Mouse (Mus musculus) intestine, embryonic 16.5 days (tissue): ENCODE measurements at regions not wholly inside any gene's neighbourhood (a gene's known extent, or its start where the extent isn't known, plus 50 kb on each side); places are given as distances from the start of the nearest gene placed in this dataset.

Source experiments
- ATAC-seq: fragments of 200-750 bp; cut with Nextera tagmentation; 2 replicates; pipeline ENCODE4 v1.8.0; 2017; ENCODE audit warnings: moderate TSS enrichment, moderate library complexity
- H3K27ac ChIP-seq: fragments of 300-500 bp; sonication (generic); 2 replicates; pipeline ENCODE4 v1.5.1; 2014; ENCODE audit warnings: mild to moderate bottlenecking, low read length
- H3K27me3 ChIP-seq: fragments of 300-500 bp; sonication (generic); replicated peaks from 2 replicates; pipeline ENCODE4 v1.6.1; 2014; ENCODE audit warnings: low read length, control low read depth, mixed read lengths; ENCODE audit not compliant: control insufficient read depth, insufficient read depth
- H3K36me3 ChIP-seq: fragments of 300-500 bp; sonication (generic); 2 replicates; pipeline ENCODE4 v1.6.1; 2014; ENCODE audit warnings: low read length, control low read depth; ENCODE audit not compliant: control insufficient read depth, insufficient read depth
- H3K4me1 ChIP-seq: fragments of 300-500 bp; sonication (generic); 2 replicates; pipeline ENCODE4 v1.6.1; 2014; ENCODE audit warnings: low read length, control low read depth, mixed read lengths; ENCODE audit not compliant: control insufficient read depth, insufficient read depth
- H3K4me2 ChIP-seq: fragments of 300-500 bp; sonication (generic); 2 replicates; pipeline ENCODE4 v1.6.1; 2014; ENCODE audit warnings: low read depth, low read length, control low read depth
- H3K4me3 ChIP-seq: fragments of 300-500 bp; sonication (generic); 2 replicates; pipeline ENCODE4 v1.5.1; 2014; ENCODE audit warnings: mild to moderate bottlenecking, low read length
- H3K9ac ChIP-seq: fragments of 300-500 bp; sonication (generic); 2 replicates; pipeline ENCODE4 v1.6.1; 2014; ENCODE audit warnings: low read depth, low read length
- H3K9me3 ChIP-seq: fragments of 300-500 bp; sonication (generic); 2 replicates; pipeline ENCODE4 v1.6.1; 2016; ENCODE audit warnings: low read length, control low read depth; ENCODE audit not compliant: control insufficient read depth
- WGBS: fragments of 180-500 bp; shearing (Covaris S2); extraction: QIAGEN DNeasy Blood & Tissue Kit; methylation state at CpG from one replicate; pipeline ENCODE4 v1.1.7; 2014; 5-methylcytosine and 5-hydroxymethylcytosine counted together

- H3K36me3 ChIP-seq = no peaks in the 10 kb centered on the region
- no peak overlapping the region for H3K4me3 ChIP-seq
- no peak overlapping the region for H3K4me2 ChIP-seq
- peaks cover 8% of the 10 kb centered on the region; the same call in 1 of the 2 replicates for H3K4me1 ChIP-seq
- whole genome bisulfite sequencing = 75% methylated on average over 9 of the region's 9 CpGs
- no peaks in the 10 kb centered on the region for H3K27me3 ChIP-seq
- H3K9ac ChIP-seq = no peak overlapping the region
- no peaks in the 10 kb centered on the region for H3K9me3 ChIP-seq
- no peak for ATAC-seq
- H3K27ac ChIP-seq = no peak overlapping the region
Observed at GRCm38 (mm10) chr12:25220096-25220779, 123.3 kb upstream of the Id2 start.

DNA sequence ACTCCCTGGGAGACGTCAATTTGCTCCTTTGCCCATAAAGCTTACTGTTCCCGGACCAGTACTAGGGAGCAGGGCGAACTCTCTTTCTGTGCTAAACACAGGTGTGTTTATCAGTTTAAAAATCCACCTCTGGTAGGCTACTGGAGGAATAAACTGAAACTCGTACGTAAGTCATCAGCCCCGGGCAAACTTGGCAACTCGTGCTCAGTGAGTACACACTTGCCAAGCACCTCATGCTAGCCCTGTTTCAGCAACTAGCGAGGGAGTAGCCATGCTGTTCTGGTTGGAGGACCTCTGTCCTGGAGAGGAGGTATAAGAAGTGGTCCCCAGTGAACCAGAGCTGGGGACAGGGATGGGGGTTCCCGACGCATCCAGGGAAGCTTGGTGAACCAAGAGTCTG, 122.6 kb upstream of the Id2 start:
- H3K4me1 ChIP-seq = peaks cover 8% of the 10 kb centered on the region; the same call in 1 of the 2 replicates
- H3K4me2 ChIP-seq = no peak overlapping the region
- 74% methylated on average over 10 of the region's 10 CpGs for WGBS
- no peak overlapping the region for H3K4me3 ChIP-seq
- H3K27me3 ChIP-seq = no peaks in the 10 kb centered on the region
- no peak overlapping the region for H3K9ac ChIP-seq
- ATAC-seq = no peak
- no peaks in the 10 kb centered on the region for H3K36me3 ChIP-seq
- no peaks in the 10 kb centered on the region for H3K9me3 ChIP-seq
- H3K27ac ChIP-seq = no peak overlapping the region

- Histone ChIP-seq H3K4me2 (peak overlapping the region; percentile 16; the same call in 1 of the 2 replicates), H3K27ac (peak overlapping the region; percentile 81)
Observed at GRCm38 (mm10) chr12:25216792-25217516, 120.0 kb upstream of the Id2 start.

GRCm38 (mm10) chr12:25215266-25215665, 118.3 kb upstream of the Id2 start:
- Histone ChIP-seq H3K4me3 (no peak overlapping the region), H3K9me3 (no peaks in the 10 kb centered on the region), H3K27ac (no peak overlapping the region), H3K4me2 (no peak overlapping the region), H3K9ac (peak overlapping the region; percentile 17; the same call in 1 of the 2 replicates), H3K4me1 (peaks cover 5% of the 10 kb centered on the region; the same call in 1 of the 2 replicates), H3K36me3 (no peaks in the 10 kb centered on the region), H3K27me3 (no peaks in the 10 kb centered on the region)
- ATAC-seq = no peak
- 72% methylated on average over 5 of the region's 5 CpGs for WGBS

More at GRCm38 (mm10) chr12:25216792-25217516, 120.0 kb upstream of the Id2 start:
- peak overlapping the region; percentile 48; the same call in 1 of the 2 replicates for H3K9ac ChIP-seq
- peaks cover 8% of the 10 kb centered on the region; the same call in 1 of the 2 replicates for H3K4me1 ChIP-seq
- WGBS = 41% methylated on average over 5 of the region's 5 CpGs
- H3K36me3 ChIP-seq = no peaks in the 10 kb centered on the region
- no peaks in the 10 kb centered on the region for H3K9me3 ChIP-seq
- ATAC-seq = peak; percentile 96
- H3K27me3 ChIP-seq = no peaks in the 10 kb centered on the region
- H3K4me3 ChIP-seq = no peak overlapping the region

DNA sequence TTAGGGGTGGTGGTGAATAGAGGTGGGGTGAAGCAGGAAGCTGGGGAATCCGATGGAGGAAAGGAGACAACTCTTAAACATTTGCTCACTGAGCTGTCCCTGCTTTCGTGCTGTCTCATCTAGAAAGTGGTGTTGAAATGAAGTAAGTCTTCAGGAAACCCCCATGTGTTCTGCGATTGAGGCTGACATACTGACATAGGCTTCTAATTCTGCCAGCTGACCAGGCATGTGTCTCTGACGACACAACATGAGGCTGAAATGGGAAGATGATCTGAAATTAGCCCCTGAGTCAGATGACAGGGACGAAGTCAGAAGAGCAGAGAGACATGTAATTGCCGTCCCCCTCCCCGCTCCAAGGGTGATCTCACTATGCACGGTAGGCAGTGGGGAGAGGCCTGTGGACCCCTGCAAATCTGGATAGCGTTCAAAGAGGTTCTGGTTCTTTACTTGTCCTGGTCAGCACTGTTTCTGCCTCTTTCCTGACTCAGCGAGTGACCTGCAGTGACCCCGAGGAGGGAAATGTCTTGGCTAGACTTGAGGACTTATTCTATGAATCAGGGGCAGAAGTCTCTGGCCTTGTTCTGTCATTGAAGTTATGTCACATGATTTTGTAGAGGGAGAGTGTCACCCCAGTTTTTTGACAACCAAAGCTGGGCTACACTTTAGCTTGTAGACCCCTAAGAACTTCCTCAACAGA, 117.0 kb upstream of the Id2 start:
- no peak for ATAC-seq
- Histone ChIP-seq H3K4me2 (no peak overlapping the region), H3K36me3 (no peaks in the 10 kb centered on the region), H3K4me3 (no peak overlapping the region), H3K27me3 (no peaks in the 10 kb centered on the region), H3K9me3 (no peaks in the 10 kb centered on the region), H3K4me1 (peaks cover 8% of the 10 kb centered on the region; the same call in 1 of the 2 replicates), H3K9ac (no peak overlapping the region), H3K27ac (no peak overlapping the region)
- WGBS = 82% methylated on average over 11 of the region's 11 CpGs

DNA sequence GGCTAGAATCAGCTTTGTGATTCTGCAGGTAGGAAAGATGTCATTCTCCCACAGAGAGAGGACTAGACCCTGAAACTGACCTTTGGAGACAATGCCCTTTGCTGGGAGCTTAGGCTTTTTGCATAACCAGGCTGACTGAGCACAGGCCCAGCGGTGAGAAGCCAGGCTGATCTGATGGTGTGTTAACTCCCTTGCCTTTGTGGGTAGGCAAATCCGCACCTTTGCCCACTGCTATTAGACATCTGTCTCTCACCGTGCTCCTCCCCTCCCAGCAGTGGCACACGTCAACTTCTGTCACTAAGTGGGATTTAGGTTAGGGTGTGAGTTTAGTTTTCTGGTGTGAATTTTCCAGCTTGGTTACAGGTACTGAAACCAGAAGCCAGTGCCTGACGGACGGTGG, 114.4 kb upstream of the Id2 start:
- no peak for ATAC-seq
- Histone ChIP-seq H3K9ac (no peak overlapping the region), H3K27me3 (no peaks in the 10 kb centered on the region), H3K4me2 (no peak overlapping the region), H3K4me3 (no peak overlapping the region), H3K4me1 (peaks cover 6% of the 10 kb centered on the region; the same call in 1 of the 2 replicates), H3K27ac (no peak overlapping the region), H3K36me3 (no peaks in the 10 kb centered on the region), H3K9me3 (no peaks in the 10 kb centered on the region)
- 83% methylated on average over 6 of the region's 6 CpGs for WGBS

DNA sequence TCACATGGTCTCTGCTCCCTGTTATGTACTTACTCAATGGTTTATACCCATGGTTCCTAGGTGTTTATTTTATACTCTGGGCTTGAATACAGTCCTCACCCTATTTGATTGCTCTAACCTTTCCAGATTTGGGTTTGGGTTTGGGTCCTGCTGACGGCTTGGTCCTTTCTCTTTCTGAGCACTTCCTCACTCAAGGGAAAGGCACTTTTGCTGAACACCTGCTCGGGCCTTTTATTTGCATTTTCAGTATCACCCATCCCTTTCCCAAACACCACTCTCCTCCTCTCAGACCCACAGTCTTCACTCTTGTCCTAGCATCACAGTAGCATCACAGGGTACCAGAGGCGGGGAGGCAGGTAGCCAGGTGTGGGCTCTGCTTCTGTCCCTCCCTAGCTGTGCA, 113.7 kb upstream of the Id2 start:
- no peak for ATAC-seq
- no peaks in the 10 kb centered on the region for H3K27me3 ChIP-seq
- no peak overlapping the region for H3K27ac ChIP-seq
- WGBS = 94% methylated on average over 3 of the region's 3 CpGs
- H3K4me2 ChIP-seq = no peak overlapping the region
- H3K9me3 ChIP-seq = no peaks in the 10 kb centered on the region
- 0 out of 2 replicates have a peak, but pooled peaks cover 6% of the 10 kb centered on the region for H3K4me1 ChIP-seq
- no peaks in the 10 kb centered on the region for H3K36me3 ChIP-seq
- no peak overlapping the region for H3K4me3 ChIP-seq
- H3K9ac ChIP-seq = no peak overlapping the region

DNA sequence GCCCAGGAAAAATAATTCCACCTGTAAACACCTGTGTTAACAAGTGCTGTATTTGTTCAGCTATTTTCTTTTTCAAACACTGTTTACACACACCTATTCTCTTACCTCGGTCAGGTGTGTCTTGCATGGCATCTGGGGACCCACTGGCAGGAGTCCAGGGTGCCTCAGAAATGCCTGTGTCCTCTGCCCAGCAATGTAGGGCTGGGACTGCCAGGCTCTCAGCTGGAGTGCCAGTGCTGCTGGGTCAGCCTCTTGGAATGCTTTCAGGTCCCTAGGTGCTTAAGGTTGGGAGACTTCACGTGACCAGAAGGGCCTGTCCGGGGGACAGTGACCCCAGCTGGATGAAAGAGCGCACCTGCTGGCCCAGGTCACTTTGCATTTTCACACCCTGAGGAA, 112.4 kb upstream of the Id2 start:
- Histone ChIP-seq H3K27ac (peak overlapping the region; percentile 54; the same call in 1 of the 2 replicates), H3K36me3 (no peaks in the 10 kb centered on the region), H3K27me3 (no peaks in the 10 kb centered on the region), H3K4me2 (no peak overlapping the region), H3K9me3 (no peaks in the 10 kb centered on the region), H3K9ac (0 out of 2 replicates have a peak overlapping the region, but pooled peaks have one; percentile 11), H3K4me3 (no peak overlapping the region), H3K4me1 (0 out of 2 replicates have a peak, but pooled peaks cover 6% of the 10 kb centered on the region)
- ATAC-seq = peak; percentile 85
- WGBS = 48% methylated on average over 4 of the region's 4 CpGs
